Mouse (Mus musculus) kidney, postnatal 0 days (tissue): ENCODE data around the gene Angptl6. TPM values are rescaled to one million over a fixed set of nuclear protein-coding genes. Genes with fewer than 3 reads are reported as not detected.

Experiments used
- ATAC-seq: fragments of 200-750 bp; cut with Nextera tagmentation; replicated peaks from 2 replicates; pipeline ENCODE4 v1.8.0; 2017; ENCODE audit warnings: low read depth, moderate number of reproducible peaks, moderate TSS enrichment, moderate library complexity; ENCODE audit not compliant: low FRiP score
- DNase-seq: peaks from one replicate; pipeline ENCODE4 v3.0.0-alpha.2; 2016; ENCODE audit warnings: low spot score
- H3K27ac ChIP-seq: fragments of 300-500 bp; sonication (generic); 2 replicates; pipeline ENCODE4 v1.5.1; 2014; ENCODE audit warnings: mild to moderate bottlenecking
- H3K27me3 ChIP-seq: fragments of 300-500 bp; sonication (generic); 2 replicates; pipeline ENCODE4 v1.6.1; 2014; ENCODE audit warnings: low read length, mixed read lengths; ENCODE audit not compliant: insufficient read depth
- H3K36me3 ChIP-seq: fragments of 300-500 bp; sonication (generic); 2 replicates; pipeline ENCODE4 v1.6.1; 2014; ENCODE audit warnings: low read length, mixed read lengths; ENCODE audit not compliant: insufficient read depth
- H3K4me1 ChIP-seq: fragments of 300-500 bp; sonication (generic); replicated peaks from 2 replicates; pipeline ENCODE4 v1.6.1; 2014; ENCODE audit warnings: antibody characterized with exemption, low read length, mixed read lengths; ENCODE audit not compliant: insufficient read depth
- H3K4me2 ChIP-seq: fragments of 300-500 bp; sonication (generic); 2 replicates; pipeline ENCODE4 v1.6.1; 2014; ENCODE audit warnings: mild to moderate bottlenecking, low read length, moderate library complexity, mixed read lengths
- H3K4me3 ChIP-seq: fragments of 300-500 bp; sonication (generic); replicated peaks from 2 replicates; pipeline ENCODE4 v1.5.1; 2014; ENCODE audit warnings: low read depth, low read length
- H3K9ac ChIP-seq: fragments of 300-500 bp; sonication (generic); 2 replicates; pipeline ENCODE4 v1.6.1; 2014; ENCODE audit warnings: low read depth, low read length
- H3K9me3 ChIP-seq: fragments of 300-500 bp; sonication (generic); replicated peaks from 2 replicates; pipeline ENCODE4 v1.6.1; 2016; ENCODE audit warnings: low read length, inconsistent platforms, mixed read lengths
- CTCF ChIP-seq: IDR thresholded peaks from 2 replicates; pipeline ENCODE4 v1.5.1; 2016; ENCODE audit warnings: antibody characterized with exemption, low read depth, mild to moderate bottlenecking, moderate library complexity
- WGBS: fragments of 180-500 bp; shearing (Covaris S2); extraction: QIAGEN DNeasy Blood & Tissue Kit; methylation state at CpG from one replicate; pipeline ENCODE4 v1.1.7; 2014; 5-methylcytosine and 5-hydroxymethylcytosine counted together
- polyA plus RNA-seq: library from polyadenylated mRNA; unstranded; fragments of >200 nt; fragmentation: Nextera tagmentation; extraction: Ambion mirVana; gene quantifications from 2 replicates; pipeline ENCODE4 v1.2.1, GENCODE M21; 2015

Gene Angptl6
- polyA plus RNA-seq, 1 experiment from 2014 or later: 2.6 TPM

DNA sequence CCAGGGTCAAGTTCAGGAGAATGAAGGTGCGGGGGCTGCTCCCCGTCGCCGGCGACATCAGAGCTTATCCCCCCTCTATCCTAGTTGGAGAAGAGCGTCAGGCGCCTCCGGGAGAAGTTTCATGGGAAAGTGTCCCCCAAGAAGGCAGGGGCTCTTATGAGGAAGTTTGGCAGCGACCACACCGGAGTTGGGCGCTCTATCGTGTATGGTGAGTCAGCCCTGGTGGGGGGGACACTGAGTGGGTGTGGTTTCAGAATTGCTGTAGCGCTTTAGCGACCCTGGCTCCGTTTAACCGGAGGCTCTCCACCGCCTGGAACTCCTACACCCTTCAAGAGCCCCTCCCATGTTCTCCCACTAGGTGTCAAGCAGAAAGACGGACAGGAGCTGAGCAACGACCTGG lies 10.3 kb downstream of the Angptl6 start:
- Histone ChIP-seq H3K4me1 (no peaks in the 10 kb centered on the region; the same call in 1 of the 2 replicates), H3K4me2 (peak overlapping the region; percentile 82), H3K4me3 (peak overlapping the region; percentile 58), H3K9me3 (no peaks in the 10 kb centered on the region), H3K27ac (no peak overlapping the region), H3K9ac (peak overlapping the region; percentile 58), H3K27me3 (no peaks in the 10 kb centered on the region), H3K36me3 (peaks cover 18% of the 10 kb centered on the region; the same call in 1 of the 2 replicates)
- DNase-seq (peak; percentile 18), ATAC-seq (no peak)
- 2% methylated on average over 19 of the region's 19 CpGs for WGBS
- TF ChIP-seq CTCF: no peak

DNA sequence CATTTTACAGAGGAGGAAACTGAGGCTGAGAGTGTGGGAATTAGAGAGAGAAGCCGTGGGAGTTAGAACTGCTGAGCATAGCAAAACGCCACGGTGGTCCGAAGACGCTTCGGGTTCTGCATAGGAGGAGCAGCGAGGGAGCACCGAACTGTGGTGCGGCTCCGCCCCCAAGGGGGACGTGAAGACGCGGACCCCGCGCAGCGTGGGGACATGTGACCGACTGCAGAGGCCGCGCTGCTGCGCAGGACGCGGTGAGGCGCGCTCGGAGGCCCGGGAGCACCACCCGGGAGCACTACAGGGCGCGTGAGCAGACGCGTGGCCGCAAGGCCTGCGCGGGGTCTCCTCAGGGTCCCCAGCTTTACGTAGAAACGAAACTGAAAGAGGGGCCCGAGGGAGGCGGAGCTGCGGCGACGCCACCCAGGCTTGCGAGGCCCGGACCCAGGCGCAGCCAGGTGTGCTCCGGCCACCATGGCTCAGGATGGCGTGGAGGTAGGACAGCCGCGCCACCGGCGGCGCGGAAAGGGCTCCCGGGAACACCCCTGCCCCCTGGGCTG lies 11.0 kb downstream of the Angptl6 start, which contains the start of gene A230050P20Rik:
Gene A230050P20Rik (plus strand): TSS at position 195 of the 554 bp plus-strand sequence.
- no peak within 1 kb of the TSS for H3K27ac ChIP-seq
- WGBS: 4% methylated on average over 53 of the region's 53 CpGs
- no peaks in the 10 kb centered on the region; the same call in 1 of the 2 replicates for H3K4me1 ChIP-seq
- DNase-seq: peak; percentile 53
- no peaks in the 10 kb centered on the region for H3K9me3 ChIP-seq
- H3K4me3 ChIP-seq: peak within 1 kb of the TSS; percentile 58
- no peaks in the 10 kb centered on the region for H3K27me3 ChIP-seq
- peak; percentile 65 for ATAC-seq
- peak within 1 kb of the TSS; percentile 58 for H3K9ac ChIP-seq
- no peak for TF ChIP-seq CTCF
- H3K4me2 ChIP-seq: peak within 1 kb of the TSS; percentile 82
- peaks cover 17% of the 10 kb centered on the region; the same call in 1 of the 2 replicates for H3K36me3 ChIP-seq

GRCm38 (mm10) chr9:20866879-20867278 lies 12.6 kb downstream of the Angptl6 start:
- no peaks in the 10 kb centered on the region for H3K27me3 ChIP-seq
- DNase-seq (no peak), ATAC-seq (no peak)
- H3K4me1 ChIP-seq: no peaks in the 10 kb centered on the region; the same call in 1 of the 2 replicates
- H3K9ac ChIP-seq: no peak overlapping the region
- 0 out of 2 replicates have a peak, but pooled peaks cover 6% of the 10 kb centered on the region for H3K36me3 ChIP-seq
- H3K9me3 ChIP-seq: no peaks in the 10 kb centered on the region
- 58% methylated on average over 3 of the region's 3 CpGs for whole genome bisulfite sequencing
- no peak for TF ChIP-seq CTCF
- no peak overlapping the region for H3K4me3 ChIP-seq
- no peak overlapping the region for H3K27ac ChIP-seq
- no peak overlapping the region for H3K4me2 ChIP-seq

DNA sequence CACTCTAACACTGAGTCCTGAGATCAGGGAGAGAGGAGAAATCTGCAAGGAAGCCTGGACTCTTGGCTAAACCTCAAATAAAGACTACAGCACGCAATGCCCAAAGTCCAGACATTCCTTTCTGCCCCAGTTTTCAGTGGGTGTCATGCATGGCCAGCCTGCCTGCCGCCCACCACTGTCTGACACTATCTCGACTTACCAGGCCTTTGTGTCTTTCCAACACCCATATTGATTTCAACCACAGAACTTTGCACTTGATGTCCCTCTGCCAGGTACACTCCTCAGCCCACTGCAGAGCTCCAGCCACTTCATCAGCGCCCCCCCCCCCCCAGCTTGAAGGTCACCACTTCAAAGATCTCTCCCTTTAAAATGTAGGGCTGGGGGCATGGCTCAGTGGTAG lies 17.3 kb downstream of the Angptl6 start:
- Histone ChIP-seq H3K4me1 (no peaks in the 10 kb centered on the region), H3K36me3 (no peaks in the 10 kb centered on the region), H3K9ac (no peak overlapping the region), H3K27ac (no peak overlapping the region), H3K9me3 (no peaks in the 10 kb centered on the region), H3K4me3 (no peak overlapping the region), H3K27me3 (no peaks in the 10 kb centered on the region), H3K4me2 (no peak overlapping the region)
- ATAC-seq (0 out of 2 replicates have a peak, but pooled peaks have one; percentile 29), DNase-seq (no peak)
- 41% methylated on average over 4 of the region's 4 CpGs for WGBS
- no peak for TF ChIP-seq CTCF

DNA sequence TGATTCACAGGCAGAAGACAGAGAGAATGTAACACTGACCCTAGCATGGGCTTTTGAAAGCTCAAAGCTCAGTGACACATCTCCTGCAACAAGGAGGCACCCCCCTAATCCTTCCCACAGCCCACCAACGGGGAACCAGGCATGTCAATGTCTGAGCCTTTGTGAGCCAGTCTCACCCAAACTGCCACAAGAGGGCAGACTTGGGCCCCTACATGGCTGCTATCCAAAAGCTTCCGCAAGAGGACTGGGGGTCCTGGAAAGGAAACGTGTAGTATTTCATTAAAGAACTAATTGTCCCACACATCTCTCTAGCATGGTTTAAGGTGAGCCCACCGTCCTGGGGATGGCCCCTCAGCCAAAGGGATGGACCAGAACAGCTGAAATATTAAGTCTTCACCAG lies 17.7 kb downstream of the Angptl6 start:
- H3K36me3 ChIP-seq: no peaks in the 10 kb centered on the region
- H3K4me3 ChIP-seq: no peak overlapping the region
- no peaks in the 10 kb centered on the region for H3K27me3 ChIP-seq
- no peak overlapping the region for H3K9ac ChIP-seq
- H3K4me1 ChIP-seq: no peaks in the 10 kb centered on the region
- no peak overlapping the region for H3K4me2 ChIP-seq
- H3K9me3 ChIP-seq: no peaks in the 10 kb centered on the region
- ATAC-seq (no peak), DNase-seq (peak; percentile 44)
- no peak overlapping the region for H3K27ac ChIP-seq
- WGBS: 10% methylated on average over 4 of the region's 4 CpGs
- TF ChIP-seq CTCF: peak; percentile 69

GRCm38 (mm10) chr9:20859926-20860325 lies 19.6 kb downstream of the Angptl6 start:
- TF ChIP-seq CTCF: no peak
- no peak; the same call in 1 of the 2 replicates for ATAC-seq
- no peak overlapping the region for H3K9ac ChIP-seq

DNA sequence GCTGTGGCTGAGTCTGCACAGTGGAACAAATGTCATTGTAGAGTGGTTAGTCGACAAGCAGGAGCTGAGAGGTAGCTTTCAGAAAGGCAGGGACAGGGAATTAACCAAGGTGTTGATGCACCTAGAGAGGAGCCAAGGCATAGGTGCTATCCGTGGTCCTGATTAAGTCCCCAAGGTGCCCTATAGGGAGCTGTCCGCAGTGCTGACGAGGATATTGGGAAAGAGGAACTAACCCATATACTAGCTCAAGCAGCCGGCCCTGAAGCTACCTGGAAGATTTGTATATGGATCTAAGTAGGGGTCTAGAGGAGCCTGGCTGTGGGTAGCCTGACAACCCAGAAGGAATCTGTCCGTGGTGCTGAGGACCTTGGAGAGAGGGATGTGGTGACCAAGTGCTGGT lies 22.4 kb downstream of the Angptl6 start:
- no peaks in the 10 kb centered on the region for H3K27me3 ChIP-seq
- DNase-seq (peak; percentile 87), ATAC-seq (peak; percentile 44; the same call in 1 of the 2 replicates)
- no peak overlapping the region for H3K4me2 ChIP-seq
- no peak overlapping the region for H3K4me3 ChIP-seq
- H3K9ac ChIP-seq: no peak overlapping the region
- H3K36me3 ChIP-seq: no peaks in the 10 kb centered on the region
- H3K27ac ChIP-seq: no peak overlapping the region
- 9% methylated on average over 6 of the region's 6 CpGs for whole genome bisulfite sequencing
- no peaks in the 10 kb centered on the region for H3K9me3 ChIP-seq
- no peaks in the 10 kb centered on the region for H3K4me1 ChIP-seq
- TF ChIP-seq CTCF: no peak

More at GRCm38 (mm10) chr9:20859926-20860325, 19.6 kb downstream of the Angptl6 start:
- H3K4me1 ChIP-seq: no peaks in the 10 kb centered on the region
- DNase-seq: no peak
- no peaks in the 10 kb centered on the region for H3K36me3 ChIP-seq
- no peak overlapping the region for H3K27ac ChIP-seq
- no peak overlapping the region for H3K4me2 ChIP-seq
- no peak overlapping the region for H3K4me3 ChIP-seq
- no peaks in the 10 kb centered on the region for H3K9me3 ChIP-seq
- H3K27me3 ChIP-seq: no peaks in the 10 kb centered on the region
- 43% methylated on average over 6 of the region's 6 CpGs for WGBS
